Mouse (Mus musculus) stomach, postnatal 0 days (tissue): Measurements from ENCODE around the gene Irgq.
A peak's percentile ranks its signal among the peaks of the same experiment; 100 is the strongest.

Experiments
- CTCF ChIP-seq: IDR thresholded peaks from 2 replicates; pipeline ENCODE4 v1.5.1; 2016; ENCODE audit warnings: antibody characterized with exemption, low read depth, mild to moderate bottlenecking, moderate library complexity
- EP300 ChIP-seq: optimal IDR thresholded peaks from 2 replicates; pipeline ENCODE3; 2016; ENCODE audit warnings: antibody characterized with exemption

GRCm38 (mm10) chr7:24544506-24544905, 14.0 kb downstream of the Irgq start:
- TF ChIP-seq EP300 (no peak), CTCF (peak; percentile 47)
